27 mouse cellular contexts compared by ENCODE assay signal in genomic region chr11:58870961-58871360, GRCm38 (mm10). TPM values are rescaled to one million over a fixed set of nuclear protein-coding genes. Genes with fewer than 3 reads are reported as not detected.
A peak's percentile ranks its signal among the peaks of the same experiment; 100 is the strongest.
DNase-seq lines count a peak whose midpoint lies in the region; ATAC-seq lines count a peak whose summit lies in the region.
"Had no signal": no experiment of that assay in that cellular context is flagged by ENCODE, and none has a peak within 500 bp of the region (broad histone marks: within the 10 kb centered on the region; RNA-seq: fewer than 3 reads in every experiment).

No protein-coding gene starts in this region.

- 80% methylated on average over 4 of the region's 4 CpGs for WGBS in heart, embryonic 12.5 days

- peaks cover 11% of the 10 kb centered on the region for H3K4me1 ChIP-seq in heart, embryonic 12.5 days (replicated peaks)

- peaks cover 25% of the 10 kb centered on the region for H3K36me3 ChIP-seq in heart, embryonic 12.5 days
- H3K36me3 ChIP-seq: G1E had no signal

- DNase-seq in adrenal gland, adult (ENCODE audit: inconsistent age in 2 of 2, low spot score in 1 of 2): peak; percentile 44 to 46
- no peak for DNase-seq in adrenal gland, postnatal 4 days (ENCODE audit: low spot score in 2 of 2)
- peak; percentile 85 for DNase-seq in heart, adult 11 months
- peak; percentile 36 to 52 for DNase-seq in kidney, adult 8-10 months
- DNase-seq in kidney, postnatal 14 days: no peak
- peak; percentile 54 for DNase-seq in testis, postnatal 14 days (ENCODE audit: low spot score)
- no peak for DNase-seq in testis, postnatal 10 days (ENCODE audit: low spot score)
- DNase-seq: B cell, adult 2 months; cerebellum, adult 11-12 months; cerebellum, adult 9-10 months; cerebellum, postnatal 25 days; gastrocnemius, postnatal 14 days; heart, postnatal 36 days had no signal

- no peaks in the 10 kb centered on the region for H3K27me3 ChIP-seq in heart, embryonic 12.5 days (replicated peaks)
- H3K27me3 ChIP-seq: embryonic facial prominence, embryonic 13.5 days; forebrain, embryonic 12.5 days; heart, embryonic 13.5 days; hindbrain, embryonic 15.5 days had no signal

- H3K9me3 ChIP-seq in heart, embryonic 12.5 days (replicated peaks): no peaks in the 10 kb centered on the region
- H3K9me3 ChIP-seq: embryonic facial prominence, embryonic 13.5 days; forebrain, embryonic 12.5 days; G1E; heart, embryonic 13.5 days; hindbrain, embryonic 15.5 days had no signal

- H3K9ac ChIP-seq in heart, embryonic 12.5 days: no peak overlapping the region
- H3K9ac ChIP-seq: embryonic facial prominence, embryonic 13.5 days; forebrain, embryonic 12.5 days; heart, embryonic 13.5 days; hindbrain, embryonic 15.5 days had no signal

- H3K27ac ChIP-seq in heart, embryonic 12.5 days (ENCODE audit: poor library complexity, severe bottlenecking): no peak overlapping the region
- H3K27ac ChIP-seq: embryonic facial prominence, embryonic 13.5 days; forebrain, embryonic 12.5 days; heart, embryonic 13.5 days; hindbrain, embryonic 15.5 days had no signal

- no peak overlapping the region for H3K4me3 ChIP-seq in heart, embryonic 12.5 days
- H3K4me3 ChIP-seq: embryonic facial prominence, embryonic 13.5 days; forebrain, embryonic 12.5 days; heart, embryonic 13.5 days; hindbrain, embryonic 15.5 days had no signal

- ATAC-seq in heart, embryonic 12.5 days (ENCODE audit: insufficient number of reproducible peaks, low FRiP score): no peak
- ATAC-seq: CD4-positive, CD25-positive, alpha-beta regulatory T cell, adult 4 months; forebrain, embryonic 16.5 days had no signal

- no peak overlapping the region for H3K4me2 ChIP-seq in heart, embryonic 12.5 days
- H3K4me2 ChIP-seq: embryonic facial prominence, embryonic 13.5 days; forebrain, embryonic 12.5 days; heart, embryonic 13.5 days; hindbrain, embryonic 15.5 days had no signal

RNA-seq across cellular contexts. Expression of gene 2810021J22Rik, which starts 3.9 kb away (rescaled TPM):
- 10 to 100 TPM; 10.8 to 12.0 TPM for total RNA-seq in adrenal gland, postnatal 4 days (2021)
- 3.6 and 4.8 TPM in 2 replicates for polyA plus RNA-seq in heart, embryonic 12.5 days (2016; fragmentation: Nextera tagmentation; extraction: Ambion mirVana)

RNA-seq across cellular contexts. Expression of gene Gm12258, which starts 24.0 kb away (rescaled TPM):
- 10 to 100 TPM; 12.7 to 13.3 TPM for total RNA-seq in adrenal gland, postnatal 4 days (2021)
- 4.6 and 5.4 TPM in 2 replicates for polyA plus RNA-seq in heart, embryonic 12.5 days (2016; fragmentation: Nextera tagmentation; extraction: Ambion mirVana)

RNA-seq across cellular contexts. Expression of gene Olfr311, which starts 31.9 kb away (rescaled TPM):
- total RNA-seq in adrenal gland, postnatal 4 days (2021): not detected
- not detected in 2 replicates for polyA plus RNA-seq in heart, embryonic 12.5 days (2016; fragmentation: Nextera tagmentation; extraction: Ambion mirVana)
- total RNA-seq: gastrocnemius, adult 18-20 months; gastrocnemius, postnatal 14 days; heart, adult 8-10 months; heart, postnatal 36 days had no signal
- polyA plus RNA-seq: brain, embryonic 14.5 days; CD4-positive, CD25-positive, alpha-beta regulatory T cell, adult 4 months; embryonic facial prominence, embryonic 13.5 days; forebrain, embryonic 12.5 days; forebrain, embryonic 16.5 days; G1E; gonadal fat pad, adult 2 months; heart, postnatal 0 days; hindbrain, embryonic 11.5 days; hindbrain, embryonic 15.5 days had no signal

RNA-seq across cellular contexts. Expression of gene Zfp39, which starts 33.1 kb away (rescaled TPM):
- total RNA-seq in adrenal gland, postnatal 4 days (2021): 1 to 10 TPM; 7.3 to 8.9 TPM
- 4.4 and 5.1 TPM in 2 replicates for polyA plus RNA-seq in heart, embryonic 12.5 days (2016; fragmentation: Nextera tagmentation; extraction: Ambion mirVana)

RNA-seq across cellular contexts. Expression of gene Olfr312, which starts 41.9 kb away (rescaled TPM):
- not detected for total RNA-seq in adrenal gland, postnatal 4 days (2021)
- 0.10 and 0.12 TPM in 2 replicates for polyA plus RNA-seq in heart, embryonic 12.5 days (2016; fragmentation: Nextera tagmentation; extraction: Ambion mirVana)
- total RNA-seq: gastrocnemius, adult 18-20 months; gastrocnemius, postnatal 14 days; heart, adult 8-10 months; heart, postnatal 36 days had no signal
- polyA plus RNA-seq: brain, embryonic 14.5 days; embryonic facial prominence, embryonic 13.5 days; forebrain, embryonic 16.5 days; G1E; gonadal fat pad, adult 2 months; hindbrain, embryonic 15.5 days had no signal

Comparison
In these comparisons a context has a peak if more than half of its experiments do, and no peak if none do; other contexts are left out.
1. DNase-seq: peak in adrenal gland, adult (2 of 2), heart, adult 11 months (single experiment), kidney, adult 8-10 months (2 of 2) and testis, postnatal 14 days (single experiment); none in adrenal gland, postnatal 4 days (0 of 2), kidney, postnatal 14 days (single experiment) and testis, postnatal 10 days (single experiment).